Mouse (Mus musculus): ENCODE data around the gene Lrrfip2. TPM values are rescaled to one million over a fixed set of nuclear protein-coding genes. Genes with fewer than 3 reads are reported as not detected.
A peak's percentile ranks its signal among the peaks of the same experiment; 100 is the strongest.

The Lrrfip2 gene
- polyA plus RNA-seq, 1 experiment, result 5.3 TPM

DNA sequence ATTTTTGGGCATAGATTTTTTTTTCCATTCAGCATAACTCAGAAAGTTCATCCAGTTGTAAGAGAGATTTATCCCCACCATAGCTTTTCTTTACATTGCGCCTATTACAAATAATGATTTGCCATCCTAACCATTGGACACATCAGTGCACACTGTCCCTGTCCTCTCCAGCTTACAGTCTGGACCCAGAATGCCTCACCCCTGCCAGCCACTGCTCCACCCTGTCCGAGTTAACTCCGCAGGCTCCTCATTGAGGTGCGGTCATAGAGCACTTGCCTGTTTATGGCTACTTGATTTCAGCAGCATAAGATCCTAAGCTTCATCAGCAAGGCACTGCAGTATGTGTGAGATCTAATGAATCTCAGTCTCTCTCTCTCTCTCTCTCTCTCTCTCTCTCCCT lies 93.0 kb downstream of the Lrrfip2 start:
- Histone ChIP-seq H3K4me3 (ENCODE audit: extremely low read depth, insufficient read depth, insufficient read length) (no peak overlapping the region), H3K27me3 (ENCODE audit: control insufficient read depth, insufficient read depth, low read length) (no peaks in the 10 kb centered on the region), H3K27ac (ENCODE audit: insufficient read depth, low read length) (no peak overlapping the region), H3K4me1 (ENCODE audit: control insufficient read depth, insufficient read depth, insufficient read length) (no peaks in the 10 kb centered on the region), H3K36me3 (ENCODE audit: control insufficient read depth, insufficient read depth, low read length) (peaks cover 8% of the 10 kb centered on the region)
- TF ChIP-seq CTCF (IDR thresholded peaks at IDR 0.05; ENCODE audit: extremely low read depth, insufficient read depth, insufficient read length, insufficient replicate concordance), result no peak
- no peak for TF ChIP-seq POLR2A (IDR thresholded peaks at IDR 0.05; ENCODE audit: low read depth, low read length)
- no peak for DNase-seq (ENCODE audit: low read depth in 1 of 2, low spot score in 2 of 2)
- 95% methylated on average over 4 of the region's 4 CpGs for WGBS

DNA sequence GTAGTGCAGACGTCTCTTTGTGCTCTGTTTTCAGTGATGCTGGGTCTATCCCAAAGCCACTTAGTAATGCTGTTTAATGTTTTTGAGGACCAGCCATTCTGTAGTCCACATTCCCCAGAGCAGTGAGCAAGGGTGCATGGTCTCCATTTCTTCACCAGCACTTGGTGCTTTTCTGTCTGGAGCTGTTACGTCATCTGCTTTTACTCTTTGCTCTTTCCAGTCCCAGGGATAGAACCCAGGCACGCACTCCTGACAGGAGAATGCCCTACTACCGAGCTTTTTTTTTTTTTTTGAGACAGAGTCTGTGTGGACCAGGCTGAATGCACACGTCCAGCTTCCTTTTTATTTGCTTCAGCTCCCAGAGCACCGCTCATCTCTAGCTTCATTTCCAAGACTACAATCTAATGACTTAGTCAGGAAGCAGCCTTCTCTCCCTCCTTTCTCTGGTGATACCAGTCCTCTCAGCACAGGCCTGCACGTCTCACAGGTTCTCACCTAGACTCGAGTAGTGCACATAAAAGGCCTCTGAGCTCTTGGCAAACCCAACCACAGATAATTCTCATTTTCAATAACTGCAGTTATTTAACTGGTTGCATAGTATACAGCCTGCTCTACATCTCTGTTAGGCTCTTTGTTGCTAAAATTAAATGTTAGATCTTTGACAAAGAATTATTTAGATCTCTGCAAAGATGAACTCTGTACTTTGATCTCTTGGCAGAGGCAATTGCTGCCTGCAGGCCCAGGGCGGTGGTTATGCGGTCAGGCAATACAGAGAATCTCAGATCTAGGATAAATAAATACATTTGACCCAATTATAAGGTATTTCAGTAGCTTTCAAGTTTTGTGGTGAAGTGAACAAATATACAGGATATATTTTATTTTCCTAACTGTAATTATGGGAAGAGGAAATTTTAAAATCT lies 94.0 kb downstream of the Lrrfip2 start:
- 88% methylated on average over 10 of the region's 10 CpGs for WGBS
- Histone ChIP-seq H3K4me1 (ENCODE audit: control insufficient read depth, insufficient read depth, insufficient read length) (no peaks in the 10 kb centered on the region), H3K27ac (ENCODE audit: insufficient read depth, low read length) (no peak overlapping the region), H3K36me3 (ENCODE audit: control insufficient read depth, insufficient read depth, low read length) (peaks cover 7% of the 10 kb centered on the region), H3K4me3 (ENCODE audit: extremely low read depth, insufficient read depth, insufficient read length) (no peak overlapping the region), H3K27me3 (ENCODE audit: control insufficient read depth, insufficient read depth, low read length) (no peaks in the 10 kb centered on the region)
- TF ChIP-seq CTCF (IDR thresholded peaks at IDR 0.05; ENCODE audit: extremely low read depth, insufficient read depth, insufficient read length, insufficient replicate concordance), result no peak
- no peak for TF ChIP-seq POLR2A (IDR thresholded peaks at IDR 0.05; ENCODE audit: low read depth, low read length)
- DNase-seq (ENCODE audit: low read depth in 1 of 2, low spot score in 2 of 2), result no peak

DNA sequence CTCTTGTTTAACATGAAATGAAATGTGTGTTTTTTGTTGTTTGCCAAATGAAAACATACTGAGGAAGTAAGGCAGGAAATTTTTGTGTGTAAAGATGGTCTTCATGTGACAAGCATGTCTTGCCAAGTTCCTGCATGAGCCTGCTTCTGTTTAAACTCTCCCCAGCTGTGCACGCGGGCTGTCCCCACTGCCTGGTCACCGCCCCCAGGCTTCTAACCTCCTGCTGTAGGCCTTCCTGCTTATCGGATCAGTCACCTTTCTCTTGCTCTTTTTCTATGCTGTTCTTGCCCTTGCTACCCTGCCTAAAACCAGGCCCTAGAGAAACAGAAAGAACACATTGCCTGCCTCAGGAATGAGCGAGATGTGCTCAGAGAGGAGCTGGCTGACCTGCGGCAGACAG lies 96.1 kb downstream of the Lrrfip2 start:
- DNase-seq (ENCODE audit: low read depth in 1 of 2, low spot score in 2 of 2), result no peak
- H3K27ac ChIP-seq (ENCODE audit: insufficient read depth, low read length), result peak overlapping the region; percentile 41; the same call in 1 of the 2 replicates

DNA sequence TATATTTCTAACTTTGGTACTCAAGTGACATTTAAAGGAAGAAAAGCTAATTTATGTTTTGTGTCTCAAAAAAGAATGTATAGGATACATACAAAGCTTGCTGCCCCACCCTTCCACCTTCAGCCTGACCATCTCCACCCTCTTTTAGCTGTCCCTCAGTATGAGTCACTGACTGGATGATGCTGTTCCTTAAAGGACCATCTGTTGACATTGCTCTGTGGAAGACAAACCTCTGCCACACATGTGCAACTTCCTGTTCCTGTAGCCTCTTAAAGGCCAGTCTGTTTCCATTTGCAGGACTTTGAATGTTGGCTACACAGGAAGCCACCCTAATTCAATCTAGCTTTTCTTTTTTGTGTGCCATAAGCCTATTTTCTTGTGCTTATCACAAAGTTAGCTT lies 99.0 kb downstream of the Lrrfip2 start:
- Histone ChIP-seq H3K4me3 (ENCODE audit: extremely low read depth, insufficient read depth, insufficient read length) (no peak overlapping the region), H3K27me3 (ENCODE audit: control insufficient read depth, insufficient read depth, low read length) (no peaks in the 10 kb centered on the region), H3K36me3 (ENCODE audit: control insufficient read depth, insufficient read depth, low read length) (peaks cover 11% of the 10 kb centered on the region), H3K4me1 (ENCODE audit: control insufficient read depth, insufficient read depth, insufficient read length) (no peaks in the 10 kb centered on the region), H3K27ac (ENCODE audit: insufficient read depth, low read length) (no peak overlapping the region)
- DNase-seq (ENCODE audit: low read depth in 1 of 2, low spot score in 2 of 2), result no peak
- TF ChIP-seq CTCF (IDR thresholded peaks at IDR 0.05; ENCODE audit: extremely low read depth, insufficient read depth, insufficient read length, insufficient replicate concordance) (no peak), POLR2A (IDR thresholded peaks at IDR 0.05; ENCODE audit: low read depth, low read length) (no peak)

More for the DNA sequence above, 96.1 kb downstream of the Lrrfip2 start:
- WGBS, result 50% methylated on average over 6 of the region's 6 CpGs
- no peak overlapping the region for H3K4me3 ChIP-seq (ENCODE audit: extremely low read depth, insufficient read depth, insufficient read length)
- peaks cover 10% of the 10 kb centered on the region for H3K36me3 ChIP-seq (ENCODE audit: control insufficient read depth, insufficient read depth, low read length)
- TF ChIP-seq CTCF (IDR thresholded peaks at IDR 0.05; ENCODE audit: extremely low read depth, insufficient read depth, insufficient read length, insufficient replicate concordance) (no peak), POLR2A (IDR thresholded peaks at IDR 0.05; ENCODE audit: low read depth, low read length) (no peak)
- H3K4me1 ChIP-seq (ENCODE audit: control insufficient read depth, insufficient read depth, insufficient read length), result no peaks in the 10 kb centered on the region
- H3K27me3 ChIP-seq (ENCODE audit: control insufficient read depth, insufficient read depth, low read length), result no peaks in the 10 kb centered on the region

DNA sequence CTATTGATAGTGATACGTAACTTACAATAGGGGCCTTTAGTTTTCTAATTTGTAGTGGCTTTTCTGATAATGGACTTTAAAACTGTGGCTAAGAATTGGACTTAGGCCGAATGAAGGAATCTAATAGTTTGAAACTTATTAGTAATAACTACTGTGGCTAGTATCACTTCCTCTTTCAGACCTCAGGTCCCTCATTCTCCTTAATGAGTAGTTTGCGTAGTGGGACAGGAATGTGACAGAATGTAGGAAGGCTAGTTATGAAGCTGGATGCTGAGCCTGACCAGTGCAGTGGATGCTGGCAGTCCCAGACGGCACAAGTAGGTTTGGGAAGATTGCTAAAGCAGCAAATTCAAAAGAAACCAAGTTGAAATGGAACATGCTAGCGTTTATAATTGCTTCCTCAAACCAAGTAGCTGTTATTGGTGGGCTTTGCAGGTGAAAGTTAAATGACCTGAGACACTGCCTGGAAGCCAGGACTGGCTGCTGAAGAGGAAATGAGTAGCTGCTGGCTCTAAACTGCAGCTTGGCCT lies 103.2 kb downstream of the Lrrfip2 start:
- 55% methylated on average over 5 of the region's 5 CpGs for WGBS
- H3K36me3 ChIP-seq (ENCODE audit: control insufficient read depth, insufficient read depth, low read length), result peaks cover 13% of the 10 kb centered on the region
- H3K27ac ChIP-seq (ENCODE audit: insufficient read depth, low read length), result no peak overlapping the region
- H3K4me3 ChIP-seq (ENCODE audit: extremely low read depth, insufficient read depth, insufficient read length), result no peak overlapping the region
- TF ChIP-seq POLR2A (IDR thresholded peaks at IDR 0.05; ENCODE audit: low read depth, low read length) (no peak), CTCF (IDR thresholded peaks at IDR 0.05; ENCODE audit: extremely low read depth, insufficient read depth, insufficient read length, insufficient replicate concordance) (no peak)
- no peaks in the 10 kb centered on the region for H3K27me3 ChIP-seq (ENCODE audit: control insufficient read depth, insufficient read depth, low read length)
- no peak for DNase-seq (ENCODE audit: low read depth in 1 of 2, low spot score in 2 of 2)
- H3K4me1 ChIP-seq (ENCODE audit: control insufficient read depth, insufficient read depth, insufficient read length), result no peaks in the 10 kb centered on the region

DNA sequence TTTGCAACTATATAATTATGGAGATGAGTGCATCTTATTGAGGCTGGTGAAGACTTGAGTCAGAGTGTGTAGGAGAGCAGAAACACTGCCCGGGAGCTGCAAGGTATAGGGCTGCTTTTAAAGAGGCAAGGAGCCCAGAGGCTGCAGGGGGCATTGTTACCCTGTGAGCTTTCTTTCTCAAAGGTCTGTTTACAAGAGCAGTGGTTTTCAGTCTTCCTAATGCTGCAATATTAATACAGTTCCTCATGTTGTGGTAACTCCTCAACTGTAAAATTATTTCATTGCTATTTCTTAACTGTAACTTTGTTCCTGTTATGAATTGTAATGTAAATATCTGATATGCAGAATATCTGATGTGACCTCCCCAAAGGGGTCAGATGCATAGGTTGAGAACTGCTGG lies 104.2 kb downstream of the Lrrfip2 start:
- WGBS, result 88% methylated on average over 1 of the region's 1 CpGs
- Histone ChIP-seq H3K4me3 (ENCODE audit: extremely low read depth, insufficient read depth, insufficient read length) (no peak overlapping the region), H3K36me3 (ENCODE audit: control insufficient read depth, insufficient read depth, low read length) (peaks cover 17% of the 10 kb centered on the region), H3K27me3 (ENCODE audit: control insufficient read depth, insufficient read depth, low read length) (no peaks in the 10 kb centered on the region), H3K4me1 (ENCODE audit: control insufficient read depth, insufficient read depth, insufficient read length) (no peaks in the 10 kb centered on the region), H3K27ac (ENCODE audit: insufficient read depth, low read length) (no peak overlapping the region)
- DNase-seq (ENCODE audit: low read depth in 1 of 2, low spot score in 2 of 2), result no peak
- TF ChIP-seq CTCF (IDR thresholded peaks at IDR 0.05; ENCODE audit: extremely low read depth, insufficient read depth, insufficient read length, insufficient replicate concordance) (no peak), POLR2A (IDR thresholded peaks at IDR 0.05; ENCODE audit: low read depth, low read length) (no peak)

DNA sequence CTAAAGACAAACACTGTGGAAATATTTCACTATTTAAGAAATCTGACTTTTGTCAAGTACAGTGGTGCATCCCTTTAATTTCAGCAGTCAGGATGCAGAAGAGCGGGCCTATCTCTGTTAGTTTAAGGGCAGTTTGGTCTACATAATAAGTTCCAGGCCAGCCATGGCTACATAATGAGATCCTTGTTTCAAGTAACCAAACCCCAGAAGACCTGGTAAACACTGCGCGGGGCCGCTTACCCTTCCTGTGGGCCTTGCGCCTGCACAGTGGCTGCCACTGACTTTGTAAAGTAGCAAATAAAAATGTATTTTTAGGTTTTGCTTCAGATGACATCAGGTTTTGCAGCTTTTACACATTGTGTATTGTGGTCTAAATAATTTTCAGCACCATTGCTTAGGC lies 106.0 kb downstream of the Lrrfip2 start:
- 96% methylated on average over 5 of the region's 5 CpGs for WGBS
- TF ChIP-seq POLR2A (IDR thresholded peaks at IDR 0.05; ENCODE audit: low read depth, low read length) (no peak), CTCF (IDR thresholded peaks at IDR 0.05; ENCODE audit: extremely low read depth, insufficient read depth, insufficient read length, insufficient replicate concordance) (no peak)
- Histone ChIP-seq H3K4me1 (ENCODE audit: control insufficient read depth, insufficient read depth, insufficient read length) (no peaks in the 10 kb centered on the region), H3K27me3 (ENCODE audit: control insufficient read depth, insufficient read depth, low read length) (no peaks in the 10 kb centered on the region), H3K27ac (ENCODE audit: insufficient read depth, low read length) (no peak overlapping the region), H3K36me3 (ENCODE audit: control insufficient read depth, insufficient read depth, low read length) (peaks cover 25% of the 10 kb centered on the region), H3K4me3 (ENCODE audit: extremely low read depth, insufficient read depth, insufficient read length) (no peak overlapping the region)
- no peak for DNase-seq (ENCODE audit: low read depth in 1 of 2, low spot score in 2 of 2)

Measured in spleen, adult 2 months (tissue).